Mouse (Mus musculus): ENCODE results near the gene Ccdc47.
"Not testable (repeated sequence)": the region's sequence is repeated elsewhere in the genome, so short reads cannot be mapped to it uniquely, and the experiment has no call there.

Gene Ccdc47

DNA sequence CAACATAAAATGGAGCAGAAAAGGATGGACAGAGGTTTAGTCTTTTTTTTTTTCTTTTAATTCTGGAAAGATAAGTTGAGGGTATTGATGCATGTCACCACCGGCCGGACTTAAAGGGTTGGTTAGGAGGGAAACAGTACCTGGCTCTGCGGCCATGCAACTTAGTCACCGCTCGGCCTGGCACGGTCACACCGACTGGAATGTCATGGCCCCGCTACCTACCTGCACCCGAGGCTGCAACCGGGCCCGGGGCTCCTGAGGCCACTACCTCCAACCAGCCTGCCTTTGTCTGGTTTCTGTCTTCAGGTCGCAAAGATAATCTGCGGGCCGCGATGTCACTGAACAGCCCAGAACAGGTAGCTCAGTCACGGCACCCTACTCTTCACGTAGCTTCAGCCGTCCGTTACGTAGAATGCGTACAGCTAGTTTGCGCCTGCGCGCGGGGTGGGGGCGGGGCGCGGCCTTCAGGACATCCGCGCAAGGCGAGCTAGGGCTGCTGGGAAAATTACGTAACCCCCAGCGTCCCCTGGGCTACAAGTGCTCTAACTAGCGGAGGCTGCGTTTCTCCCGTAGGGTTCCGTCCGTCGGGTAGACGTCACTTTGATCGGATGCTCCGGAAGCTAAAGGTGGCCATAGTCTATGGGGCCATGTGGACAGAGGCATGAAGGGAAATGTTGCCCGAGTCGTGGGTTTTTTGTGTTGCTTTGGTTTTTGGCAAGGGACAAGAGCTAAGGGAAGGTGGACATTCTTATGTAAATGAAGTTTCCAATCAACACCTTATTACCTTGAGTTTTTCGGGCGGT, at the start of gene Ccdc47:
Ccdc47 (minus strand) TSS at position 418 of the 803 bp plus-strand sequence.
- peak; percentile 100 for DNase-seq (ENCODE audit: low spot score)

DNA sequence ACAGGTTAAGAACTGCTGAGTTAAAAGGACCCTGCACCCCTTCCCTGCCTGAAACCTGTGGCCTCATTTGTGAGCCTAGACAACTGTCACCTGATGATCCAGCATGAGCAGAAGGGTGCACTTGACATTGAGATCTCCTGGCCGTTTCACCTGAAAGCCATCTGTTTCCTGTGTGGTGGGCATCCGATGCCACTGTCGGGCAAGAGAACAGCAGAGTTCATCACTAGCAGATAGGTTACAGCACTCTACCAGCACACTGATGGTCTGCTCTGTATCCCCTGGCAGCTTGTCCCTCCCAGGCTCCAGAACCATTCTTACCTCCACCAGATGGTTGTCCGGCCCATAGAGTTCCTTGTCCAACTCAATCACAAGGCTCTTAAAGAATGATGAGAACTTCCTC, 49.4 kb upstream of the Ccdc47 start:
- no peak for DNase-seq (ENCODE audit: low spot score)

DNA sequence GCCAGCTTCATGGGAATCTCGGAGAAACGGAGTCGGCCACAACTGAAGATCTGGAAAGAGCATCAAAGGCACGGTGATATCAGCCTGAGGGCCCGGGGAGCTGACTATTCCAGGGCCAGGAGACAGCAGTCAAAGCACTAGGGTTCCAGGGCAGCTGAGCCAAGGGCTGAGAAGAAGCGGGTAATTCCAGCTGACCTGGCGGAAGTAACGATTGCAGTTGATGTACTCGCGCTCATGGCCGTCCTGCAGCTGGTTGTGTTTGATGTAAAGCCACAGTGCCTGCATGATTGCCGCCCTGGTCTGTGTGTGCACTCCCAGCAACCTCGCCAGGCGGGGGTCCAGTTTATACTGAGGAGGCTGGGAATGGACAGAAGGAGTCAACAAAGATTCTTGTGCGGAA, 48.8 kb upstream of the Ccdc47 start:
- no peak for DNase-seq (ENCODE audit: low spot score)

DNA sequence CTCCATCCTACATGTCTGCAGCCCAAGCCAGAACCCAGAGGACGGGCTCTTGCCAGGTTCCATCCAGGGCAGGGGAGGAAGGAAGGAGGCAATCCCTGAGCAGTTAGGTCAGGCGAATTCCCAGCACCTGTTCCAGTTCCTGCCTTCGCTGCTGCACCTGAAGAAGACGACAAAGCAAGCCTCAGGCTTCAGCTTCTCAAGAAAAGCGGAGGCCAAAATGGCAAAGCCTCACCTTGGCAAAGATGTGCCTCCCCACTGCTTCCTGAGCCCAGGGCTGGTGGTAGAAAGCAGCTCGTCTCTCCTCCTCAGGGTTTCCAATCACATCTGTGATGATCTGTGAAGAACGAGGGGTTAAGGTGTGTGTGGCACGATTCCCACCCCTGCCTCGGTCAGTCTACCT, 47.8 kb upstream of the Ccdc47 start:
- no peak for DNase-seq (ENCODE audit: low spot score)

- DNase-seq (ENCODE audit: low spot score) = no peak
These were observed 44.8 kb upstream of the Ccdc47 start for GRCm38 (mm10) chr11:106260826-106261450.

DNA sequence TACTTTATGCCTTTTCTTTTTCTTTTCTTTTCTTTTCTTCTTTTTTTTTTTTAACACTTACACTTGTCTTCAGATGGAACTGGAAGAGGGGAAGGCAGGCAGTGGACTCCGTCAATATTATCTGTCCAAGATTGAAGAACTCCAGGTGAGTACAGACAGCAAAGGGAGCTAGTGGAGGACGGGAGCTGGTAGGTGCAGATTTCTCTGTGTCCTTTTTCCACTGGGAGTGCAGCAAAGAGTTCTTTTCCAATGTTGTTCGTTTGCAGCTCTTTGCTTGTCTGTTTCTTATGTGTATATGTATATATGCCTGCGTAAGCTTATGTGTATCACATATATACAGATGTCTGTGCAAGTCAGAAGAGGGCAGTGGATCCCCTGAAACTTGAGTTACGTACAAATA, 40.6 kb upstream of the Ccdc47 start:
- no peak for DNase-seq (ENCODE audit: low spot score)

DNA sequence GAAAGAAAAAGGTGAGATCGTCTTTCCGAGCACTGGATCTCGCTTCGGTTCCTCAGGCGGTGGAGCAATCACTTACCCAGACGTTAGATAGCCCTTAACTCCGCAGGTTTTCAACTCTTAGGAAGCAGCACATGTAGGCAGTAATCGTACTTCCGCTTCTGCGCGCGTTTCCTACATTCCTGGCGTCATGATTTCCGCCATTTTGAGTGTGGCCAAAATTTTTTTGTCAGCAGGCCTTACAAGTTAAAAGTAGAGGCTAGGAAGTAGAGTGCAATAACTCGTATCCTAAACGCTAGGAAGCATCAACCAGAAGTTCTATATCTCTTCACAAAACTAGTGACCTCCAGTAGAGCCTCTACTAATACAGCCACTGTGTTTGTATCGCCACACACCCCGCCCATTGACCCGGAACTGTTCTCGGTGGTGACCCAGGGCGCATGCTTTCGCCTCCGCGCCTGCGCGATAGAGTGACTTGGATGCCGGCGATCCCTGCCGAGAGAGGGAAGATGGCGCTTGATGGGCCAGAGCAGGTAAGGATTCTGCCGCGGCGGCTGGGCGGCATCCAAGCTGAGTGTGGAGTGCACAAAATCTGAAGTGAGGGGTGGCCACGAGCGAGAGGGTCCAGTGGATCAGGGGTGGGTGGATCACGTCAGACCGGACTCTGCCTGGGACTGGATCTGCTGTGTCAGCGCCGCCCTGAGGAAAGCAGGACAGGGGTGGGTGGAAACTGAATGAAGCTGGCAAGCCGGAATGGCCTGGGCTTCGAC, 39.7 kb upstream of the Ccdc47 start, which contains the start of the genes Ftsj3 and Psmc5:
Ftsj3 (minus strand) TSS at position 395 of the 767 bp plus-strand sequence.
Psmc5 (plus strand) TSS at position 470 of the 767 bp plus-strand sequence.
- peak; percentile 98 for DNase-seq (ENCODE audit: low spot score)

GRCm38 (mm10) chr11:106255174-106255573, 39.0 kb upstream of the Ccdc47 start:
- peak; percentile 69 for DNase-seq (ENCODE audit: low spot score)

- no peak for DNase-seq (ENCODE audit: low spot score)
These were observed 38.6 kb upstream of the Ccdc47 start for GRCm38 (mm10) chr11:106254767-106255166.

GRCm38 (mm10) chr11:106249326-106249725, 33.2 kb upstream of the Ccdc47 start:
- no peak for DNase-seq (ENCODE audit: low spot score)

DNA sequence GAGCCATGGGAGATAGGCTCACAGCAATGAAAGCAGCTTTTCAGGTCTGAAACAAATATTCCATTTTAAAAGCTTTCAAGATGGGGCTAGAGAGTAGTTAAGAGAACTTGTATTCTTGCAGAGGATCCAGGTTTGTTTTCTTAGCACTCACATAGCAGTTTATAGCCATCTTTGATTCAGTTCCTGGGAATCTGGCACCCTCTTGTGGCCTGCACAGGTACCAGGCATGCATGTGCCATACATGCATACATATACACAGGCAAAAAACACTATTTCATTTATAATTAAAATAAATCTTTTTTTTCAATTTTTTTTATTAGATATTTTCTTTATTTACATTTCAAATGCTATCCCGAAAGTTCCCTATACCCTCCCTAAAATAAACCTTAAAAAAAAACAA, 30.7 kb upstream of the Ccdc47 start:
- no peak for DNase-seq (ENCODE audit: low spot score)

DNA sequence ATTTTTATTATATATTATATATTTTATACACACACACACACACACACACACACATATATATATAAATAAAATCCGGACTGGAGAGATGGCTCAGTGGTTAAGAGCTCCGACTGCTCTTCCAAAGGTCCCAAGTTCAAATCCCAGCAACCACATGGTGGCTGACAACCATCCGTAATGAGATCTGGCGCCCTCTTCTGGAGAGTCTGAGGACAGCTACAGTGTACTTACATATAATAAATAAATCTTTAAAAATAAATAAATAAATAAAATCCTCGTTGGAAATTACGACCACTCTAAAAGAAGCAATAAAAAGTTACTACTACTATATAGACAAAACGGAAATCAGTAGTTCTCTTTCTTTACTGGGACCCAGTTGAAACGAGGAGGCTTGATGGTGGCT, 17.8 kb upstream of the Ccdc47 start:
- DNase-seq (ENCODE audit: low spot score) = not testable (repeated sequence)

- DNase-seq (ENCODE audit: low spot score) = no peak
These were observed 4.5 kb upstream of the Ccdc47 start for GRCm38 (mm10) chr11:106220603-106221002.

DNA sequence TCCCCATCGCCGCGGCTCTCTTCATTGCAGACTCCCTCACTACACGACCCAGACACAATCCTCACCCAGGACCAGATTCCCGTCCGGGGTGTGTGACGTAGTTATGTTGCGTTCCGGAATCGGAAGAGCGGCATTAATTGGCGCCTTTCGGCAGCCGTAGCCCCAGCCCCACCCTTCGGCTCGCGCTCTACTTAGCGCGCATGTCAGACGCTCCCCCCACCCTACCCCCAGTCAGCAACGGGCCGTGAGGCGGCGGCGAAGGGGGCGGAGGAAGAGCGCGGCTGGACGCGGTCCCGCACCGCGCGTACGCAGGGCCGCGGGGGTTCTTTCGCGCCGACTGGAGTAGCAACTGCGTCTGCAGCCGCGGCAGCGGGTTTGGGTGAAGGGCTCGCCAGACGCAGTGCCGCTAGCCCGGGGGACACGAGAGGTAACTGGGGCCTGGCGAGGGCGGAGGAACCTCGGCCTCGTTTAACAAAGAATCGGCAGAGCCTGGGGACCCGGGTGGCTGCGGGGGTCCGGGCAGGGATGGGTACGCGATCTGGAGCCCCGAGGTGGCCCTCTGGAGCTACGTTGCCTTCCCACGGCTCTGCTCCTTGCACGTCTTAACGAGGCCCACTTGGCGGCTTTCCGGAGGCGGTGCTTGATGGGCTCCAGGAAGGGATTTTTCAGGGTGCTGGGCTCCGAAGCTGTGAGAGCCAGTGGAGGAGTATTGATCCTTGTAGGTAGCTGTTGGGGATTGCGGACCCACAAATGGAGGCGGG, 766 bp upstream of the Ccdc47 start, which contains the start of gene Ddx42:
Ddx42 (plus strand) TSS at position 197 of the 761 bp plus-strand sequence.
- peak; percentile 98 for DNase-seq (ENCODE audit: low spot score)

DNA sequence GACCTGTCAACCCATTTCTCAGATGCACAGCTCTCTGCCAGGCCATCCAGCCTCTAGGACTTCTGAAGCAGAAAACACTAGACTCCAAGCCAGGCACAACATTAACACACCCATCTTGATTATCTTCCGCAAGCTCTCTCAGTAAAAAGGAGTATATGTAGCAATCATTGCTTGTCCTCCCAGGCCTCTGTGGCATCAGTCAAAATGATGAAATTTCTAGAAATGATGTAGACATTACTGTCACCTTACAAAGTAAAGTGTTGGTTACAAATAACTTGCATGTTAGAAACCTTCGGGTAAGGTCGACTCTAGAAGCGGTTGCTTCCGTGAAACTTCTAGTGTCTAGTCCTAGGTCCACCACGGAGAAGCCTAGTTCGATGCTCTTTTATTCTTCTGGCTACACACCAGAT, 689 bp downstream of the Ccdc47 start:
- DNase-seq (ENCODE audit: low spot score) = peak; percentile 58

DNA sequence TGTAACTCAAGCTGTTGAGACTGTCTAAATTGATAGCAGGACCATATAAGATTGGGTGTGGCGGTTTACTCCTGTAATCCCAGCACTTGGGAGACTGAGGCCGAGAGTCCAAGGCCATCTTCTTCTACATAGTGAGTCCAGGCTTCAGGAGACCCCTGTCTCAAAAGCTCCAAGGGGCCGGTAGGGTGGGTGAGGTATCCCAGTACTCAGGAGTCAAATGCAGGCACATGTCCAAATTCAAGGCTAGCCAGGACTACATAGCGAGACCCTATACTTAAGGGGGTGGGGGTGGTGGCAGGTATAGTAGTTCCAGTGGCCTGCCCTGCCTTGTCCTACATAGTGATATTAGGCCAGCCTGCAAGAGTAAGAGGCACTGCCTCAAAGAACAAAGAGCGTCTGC, 1.3 kb downstream of the Ccdc47 start:
- DNase-seq (ENCODE audit: low spot score) = no peak

DNA sequence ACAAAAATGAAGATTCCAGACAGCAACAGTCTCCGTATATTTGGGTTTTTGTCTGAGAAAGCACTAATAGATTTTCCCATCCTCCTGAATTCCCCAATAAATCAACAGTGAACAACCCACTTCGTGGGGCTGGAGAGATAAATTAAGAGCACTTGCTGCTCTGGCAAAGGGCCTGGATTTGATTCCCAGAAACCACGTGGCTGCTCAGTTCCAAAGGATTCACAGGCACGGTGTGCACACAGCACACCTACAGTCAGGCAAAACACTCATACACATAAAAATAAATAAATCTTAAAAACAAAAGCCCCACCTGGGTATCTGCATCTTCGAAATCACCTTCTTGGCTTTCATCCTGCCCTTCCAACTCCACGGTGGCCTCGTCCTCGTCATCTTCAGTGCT, 3.4 kb downstream of the Ccdc47 start:
- DNase-seq (ENCODE audit: low spot score) = no peak

DNA sequence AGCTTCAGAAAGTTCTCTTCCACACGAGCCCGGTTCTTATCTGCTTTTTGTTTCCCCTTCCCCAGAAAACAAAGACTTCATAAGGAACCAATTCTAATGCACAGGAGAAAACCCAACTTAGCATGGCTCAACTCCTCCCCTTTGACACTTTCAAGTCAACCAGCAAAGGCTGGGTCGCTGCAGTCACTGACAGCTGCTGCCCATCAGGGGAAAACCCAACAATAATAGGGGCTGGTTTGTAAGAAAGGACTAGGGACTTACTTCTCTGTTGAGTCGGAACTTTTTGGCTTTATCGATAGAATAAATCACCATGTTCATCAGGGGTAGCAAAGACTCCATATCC, 14.1 kb downstream of the Ccdc47 start, which contains the start of gene Strada:
Strada (minus strand) TSS at position 46 of the 343 bp plus-strand sequence.
- no peak for DNase-seq (ENCODE audit: low spot score)

GRCm38 (mm10) chr11:106201337-106202122, 14.6 kb downstream of the Ccdc47 start:
- DNase-seq (ENCODE audit: low spot score) = no peak

DNA sequence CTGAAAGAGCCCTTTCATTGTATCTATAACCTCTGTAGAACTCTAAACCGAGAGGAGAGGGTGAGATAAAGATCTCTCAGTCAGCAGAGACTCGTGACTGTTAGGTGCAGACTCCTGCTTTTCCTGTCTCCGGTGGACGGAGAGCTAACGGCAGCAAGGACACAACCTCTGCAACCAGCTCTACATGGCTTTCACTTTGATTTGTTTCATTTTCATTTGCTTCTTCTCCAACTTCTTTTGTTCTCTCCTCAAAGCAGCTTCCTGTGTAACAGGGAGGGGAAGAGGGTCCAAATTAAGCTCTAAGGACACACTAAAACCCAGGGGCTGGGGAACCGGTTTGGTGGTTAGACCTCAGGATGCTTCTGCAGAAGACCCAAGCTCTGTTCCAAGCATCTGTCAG, 15.4 kb downstream of the Ccdc47 start:
- DNase-seq (ENCODE audit: low spot score) = no peak

GRCm38 (mm10) chr11:106199997-106200396, 16.1 kb downstream of the Ccdc47 start:
- not testable (repeated sequence) for DNase-seq (ENCODE audit: low spot score)

All from adipocyte (in vitro differentiated cells).